Mouse (Mus musculus) spleen, adult 2 months (tissue): ENCODE results near the gene Tff2. TPM values are rescaled to one million over a fixed set of nuclear protein-coding genes. Genes with fewer than 3 reads are reported as not detected.

Experiments used
- DNase-seq, 2 experiments: peaks; one replicate each; pipeline versions ENCODE4 v3.0.0 to v3.0.0-alpha.2; 2012 to 2021; ENCODE audit warnings: low spot score in 2 of 2, low read depth in 1 of 2
- H3K27ac ChIP-seq: fragments of 200-500 bp; 2 replicates; pipeline ENCODE4 v1.5.1; 2012; ENCODE audit warnings: low read length, inconsistent platforms; ENCODE audit not compliant: insufficient read depth
- H3K27me3 ChIP-seq: fragments of 200-500 bp; 2 replicates; pipeline ENCODE4 v1.6.1; 2012; ENCODE audit warnings: mild to moderate bottlenecking, moderate library complexity, low read length, inconsistent platforms; ENCODE audit not compliant: control insufficient read depth, insufficient read depth
- H3K36me3 ChIP-seq: fragments of 200-500 bp; 2 replicates; pipeline ENCODE4 v1.6.1; 2012; ENCODE audit warnings: mild to moderate bottlenecking, low read length, inconsistent platforms; ENCODE audit not compliant: control insufficient read depth, insufficient read depth
- H3K4me1 ChIP-seq: fragments of 200-500 bp; 2 replicates; pipeline ENCODE4 v1.6.1; 2011; ENCODE audit warnings: inconsistent platforms; ENCODE audit not compliant: control insufficient read depth, insufficient read depth, insufficient read length
- H3K4me3 ChIP-seq: fragments of 200-500 bp; 2 replicates; pipeline ENCODE4 v1.5.1; 2011; ENCODE audit warnings: mild to moderate bottlenecking, inconsistent platforms; ENCODE audit not compliant: insufficient read depth, insufficient read length; ENCODE audit errors: extremely low read depth
- CTCF ChIP-seq: fragments of 200-500 bp; IDR thresholded peaks from 2 replicates; pipeline ENCODE4 v1.5.1; 2011; ENCODE audit warnings: mild to moderate bottlenecking, inconsistent platforms; ENCODE audit not compliant: insufficient read depth, insufficient read length, insufficient replicate concordance; ENCODE audit errors: extremely low read depth
- POLR2A ChIP-seq: fragments of 200-500 bp; IDR thresholded peaks from 2 replicates; pipeline ENCODE4 v1.6.1; 2011; ENCODE audit warnings: low read depth, low read length, inconsistent platforms
- WGBS: fragments of 180-500 bp; shearing (Covaris S2); methylation state at CpG from one replicate; pipeline ENCODE4 v1.1.7; 2018; 5-methylcytosine and 5-hydroxymethylcytosine counted together
- polyA plus RNA-seq: library from polyadenylated mRNA; depleted of rRNA; stranded (reverse); fragments of >200 nt; gene quantifications from 2 replicates; pipeline ENCODE4 v1.2.3, GENCODE M21; 2012; rRNA removed

Gene Tff2
- polyA plus RNA-seq, 1 experiment = 214 TPM

DNA sequence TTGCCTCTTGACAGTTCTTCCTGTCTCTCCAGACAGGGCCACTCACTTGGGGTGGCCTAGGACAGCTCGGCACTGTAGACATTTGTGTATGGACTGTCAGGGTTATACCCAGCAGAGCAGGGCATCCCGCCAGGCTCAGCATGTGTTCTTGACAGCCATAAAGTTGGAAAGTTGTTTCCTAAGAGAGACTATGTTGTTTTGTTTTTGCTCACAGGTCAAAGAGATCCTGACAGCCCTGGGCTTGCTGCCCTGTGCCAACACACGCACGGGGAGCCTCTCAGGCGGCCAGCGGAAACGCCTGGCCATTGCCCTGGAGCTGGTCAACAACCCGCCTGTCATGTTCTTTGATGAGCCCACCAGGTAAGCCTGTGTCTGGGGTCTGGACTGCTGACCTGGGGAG is 40.3 kb downstream of the Tff2 start:
- peaks cover 68% of the 10 kb centered on the region for H3K36me3 ChIP-seq
- no peaks in the 10 kb centered on the region for H3K4me1 ChIP-seq
- DNase-seq = no peak
- WGBS = 95% methylated on average over 8 of the region's 8 CpGs
- H3K4me3 ChIP-seq = no peak overlapping the region
- TF ChIP-seq POLR2A (no peak), CTCF (no peak)
- H3K27ac ChIP-seq = no peak overlapping the region
- H3K27me3 ChIP-seq = no peaks in the 10 kb centered on the region

- Histone ChIP-seq H3K27me3 (no peaks in the 10 kb centered on the region), H3K4me3 (no peak overlapping the region), H3K36me3 (peaks cover 63% of the 10 kb centered on the region), H3K4me1 (no peaks in the 10 kb centered on the region), H3K27ac (no peak overlapping the region)
- no peak for TF ChIP-seq CTCF
- TF ChIP-seq POLR2A = no peak
- WGBS = 95% methylated on average over 8 of the region's 8 CpGs
- no peak for DNase-seq
Observed at GRCm38 (mm10) chr17:31103007-31103570, 41.0 kb downstream of the Tff2 start.

GRCm38 (mm10) chr17:31098788-31099187 is 45.3 kb downstream of the Tff2 start:
- WGBS = 86% methylated on average over 5 of the region's 5 CpGs
- H3K27me3 ChIP-seq = no peaks in the 10 kb centered on the region
- no peak for TF ChIP-seq CTCF
- no peak for TF ChIP-seq POLR2A
- H3K27ac ChIP-seq = no peak overlapping the region
- no peak overlapping the region for H3K4me3 ChIP-seq
- H3K36me3 ChIP-seq = peaks cover 49% of the 10 kb centered on the region
- H3K4me1 ChIP-seq = no peaks in the 10 kb centered on the region
- no peak for DNase-seq

DNA sequence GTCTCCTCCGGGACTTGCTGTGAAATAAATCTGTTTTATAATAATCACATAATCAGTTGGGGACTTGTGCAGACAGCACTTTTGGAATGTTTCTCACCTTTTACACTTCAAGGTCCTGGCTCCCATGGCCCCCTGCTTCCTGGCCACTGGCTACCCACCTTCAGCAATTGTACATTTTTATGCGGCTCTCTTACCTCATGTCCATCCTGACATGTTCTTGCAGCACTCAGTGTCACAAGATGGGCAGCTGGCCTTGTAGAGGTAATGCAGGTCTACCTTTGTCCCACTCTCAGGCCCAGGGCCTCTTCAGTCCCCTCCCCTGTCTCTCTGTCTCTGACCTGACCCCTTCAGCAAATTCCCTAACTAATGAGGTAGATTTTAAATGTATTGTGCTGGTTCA is 47.2 kb downstream of the Tff2 start:
- Histone ChIP-seq H3K27ac (no peak overlapping the region), H3K36me3 (peaks cover 45% of the 10 kb centered on the region), H3K4me3 (no peak overlapping the region), H3K4me1 (no peaks in the 10 kb centered on the region), H3K27me3 (no peaks in the 10 kb centered on the region)
- no peak for DNase-seq
- no peak for TF ChIP-seq CTCF
- no peak for TF ChIP-seq POLR2A
- WGBS = 96% methylated on average over 2 of the region's 2 CpGs

- no peak for DNase-seq
- Histone ChIP-seq H3K27me3 (no peaks in the 10 kb centered on the region), H3K4me1 (no peaks in the 10 kb centered on the region), H3K4me3 (no peak overlapping the region), H3K36me3 (peaks cover 46% of the 10 kb centered on the region), H3K27ac (no peak overlapping the region)
- 93% methylated on average over 7 of the region's 7 CpGs for WGBS
- TF ChIP-seq POLR2A = no peak
- no peak for TF ChIP-seq CTCF
Observed at GRCm38 (mm10) chr17:31095570-31095969, 48.5 kb downstream of the Tff2 start.

DNA sequence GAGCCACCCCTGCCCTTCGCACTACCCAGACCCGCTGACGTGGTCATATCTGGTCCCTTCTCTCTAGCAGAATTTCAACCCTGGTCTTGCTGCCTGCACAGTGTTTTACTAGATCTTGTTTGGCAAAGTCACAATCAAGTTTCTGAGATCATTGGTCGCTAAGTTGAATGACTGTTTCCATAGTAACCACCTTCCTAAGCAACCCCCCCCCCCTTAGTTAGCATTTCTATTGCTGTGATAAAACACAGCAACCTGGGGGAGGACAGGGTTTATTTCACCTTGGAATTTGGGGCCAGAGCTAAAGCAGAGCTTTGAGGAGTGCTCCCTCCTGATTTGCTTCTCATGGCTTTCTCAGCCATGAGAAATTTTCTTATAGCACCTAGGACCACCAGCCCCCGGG is 49.3 kb downstream of the Tff2 start:
- 91% methylated on average over 5 of the region's 5 CpGs for WGBS
- Histone ChIP-seq H3K36me3 (peaks cover 44% of the 10 kb centered on the region), H3K27ac (no peak overlapping the region), H3K4me3 (no peak overlapping the region), H3K27me3 (no peaks in the 10 kb centered on the region), H3K4me1 (no peaks in the 10 kb centered on the region)
- no peak for DNase-seq
- TF ChIP-seq CTCF = no peak
- no peak for TF ChIP-seq POLR2A

Other genes starting within 250 kb of the Tff2 start
- gene Glp1r, start 242.5 kb downstream of the Tff2 start, polyA plus RNA-seq = 0.29 and 0.39 TPM in 2 replicates
- not detected in 2 replicates for gene Umodl1, start 189.6 kb downstream of the Tff2 start, polyA plus RNA-seq
- gene Abcg1, start 86.6 kb downstream of the Tff2 start, polyA plus RNA-seq = 29.0 and 33.1 TPM in 2 replicates
- gene Tff3, start 14.6 kb downstream of the Tff2 start, polyA plus RNA-seq = not detected in 2 replicates
- not detected in 2 replicates for gene Tff1, start 21.0 kb upstream of the Tff2 start, polyA plus RNA-seq
- 0.11 and 0.19 TPM in 2 replicates for gene Tmprss3, start 54.7 kb upstream of the Tff2 start, polyA plus RNA-seq
- gene Ubash3a, start 63.6 kb upstream of the Tff2 start, polyA plus RNA-seq = 12.5 and 15.0 TPM in 2 replicates
- gene Rsph1, start 133.1 kb upstream of the Tff2 start, polyA plus RNA-seq = 0.08 and 0.13 TPM in 2 replicates
- 26.2 and 33.4 TPM in 2 replicates for gene Slc37a1, start 142.5 kb upstream of the Tff2 start, polyA plus RNA-seq
- gene Pde9a, start 241.9 kb upstream of the Tff2 start, polyA plus RNA-seq = 0.77 and 1.3 TPM in 2 replicates